Mouse (Mus musculus): ENCODE data around the gene Adam33. TPM values are rescaled to one million over a fixed set of nuclear protein-coding genes. Genes with fewer than 3 reads are reported as not detected.

Adam33 gene
- polyA plus RNA-seq, 1 experiment from 2014 or later, result 1.9 TPM

GRCm38 (mm10) chr2:131054646-131055264 lies 8.9 kb downstream of the Adam33 start:
- Histone ChIP-seq H3K9ac (ENCODE audit: low read length) (no peak overlapping the region), H3K27ac (ENCODE audit: low read depth) (no peak overlapping the region), H3K27me3 (replicated peaks; ENCODE audit: control insufficient read depth, insufficient read depth, low read length) (peaks cover 52% of the 10 kb centered on the region), H3K36me3 (ENCODE audit: control insufficient read depth, insufficient read depth, low read length) (no peaks in the 10 kb centered on the region), H3K4me3 (ENCODE audit: low read depth, low read length) (peak overlapping the region; percentile 30), H3K4me1 (replicated peaks; ENCODE audit: control insufficient read depth, insufficient read depth, low read length) (peaks cover 24% of the 10 kb centered on the region), H3K4me2 (ENCODE audit: low read length) (peak overlapping the region; percentile 54), H3K9me3 (ENCODE audit: control insufficient read depth, low read length) (no peaks in the 10 kb centered on the region)
- DNase-seq (ENCODE audit: low spot score) (no peak), ATAC-seq (replicated peaks; ENCODE audit: low FRiP score, low TSS enrichment, low read depth) (no peak)
- WGBS, result 3% methylated on average over 21 of the region's 21 CpGs

- ATAC-seq (replicated peaks; ENCODE audit: low FRiP score, low TSS enrichment, low read depth) (no peak), DNase-seq (ENCODE audit: low spot score) (no peak)
- peak overlapping the region; percentile 30 for H3K4me3 ChIP-seq (ENCODE audit: low read depth, low read length)
- no peaks in the 10 kb centered on the region for H3K9me3 ChIP-seq (ENCODE audit: control insufficient read depth, low read length)
- peak overlapping the region; percentile 54 for H3K4me2 ChIP-seq (ENCODE audit: low read length)
- H3K9ac ChIP-seq (ENCODE audit: low read length), result 0 out of 2 replicates have a peak overlapping the region, but pooled peaks have one; percentile 18
- peaks cover 19% of the 10 kb centered on the region for H3K4me1 ChIP-seq (replicated peaks; ENCODE audit: control insufficient read depth, insufficient read depth, low read length)
- H3K27me3 ChIP-seq (replicated peaks; ENCODE audit: control insufficient read depth, insufficient read depth, low read length), result peaks cover 52% of the 10 kb centered on the region
- no peaks in the 10 kb centered on the region for H3K36me3 ChIP-seq (ENCODE audit: control insufficient read depth, insufficient read depth, low read length)
- H3K27ac ChIP-seq (ENCODE audit: low read depth), result no peak overlapping the region
- 2% methylated on average over 45 of the region's 45 CpGs for WGBS
These were observed 9.6 kb downstream of the Adam33 start for GRCm38 (mm10) chr2:131053851-131054645.

- no peaks in the 10 kb centered on the region for H3K9me3 ChIP-seq (ENCODE audit: control insufficient read depth, low read length)
- H3K27ac ChIP-seq (ENCODE audit: low read depth), result no peak overlapping the region
- no peak for DNase-seq (ENCODE audit: low spot score)
- no peak overlapping the region for H3K9ac ChIP-seq (ENCODE audit: low read length)
- peaks cover 19% of the 10 kb centered on the region for H3K4me1 ChIP-seq (replicated peaks; ENCODE audit: control insufficient read depth, insufficient read depth, low read length)
- H3K27me3 ChIP-seq (replicated peaks; ENCODE audit: control insufficient read depth, insufficient read depth, low read length), result peaks cover 52% of the 10 kb centered on the region
- H3K4me3 ChIP-seq (ENCODE audit: low read depth, low read length), result no peak overlapping the region
- no peaks in the 10 kb centered on the region for H3K36me3 ChIP-seq (ENCODE audit: control insufficient read depth, insufficient read depth, low read length)
- H3K4me2 ChIP-seq (ENCODE audit: low read length), result no peak overlapping the region
- no peak for ATAC-seq (replicated peaks; ENCODE audit: low FRiP score, low TSS enrichment, low read depth)
- WGBS, result 72% methylated on average over 6 of the region's 6 CpGs
These were observed 10.7 kb downstream of the Adam33 start for GRCm38 (mm10) chr2:131052862-131053418.

- DNase-seq (ENCODE audit: low spot score) (no peak), ATAC-seq (replicated peaks; ENCODE audit: low FRiP score, low TSS enrichment, low read depth) (no peak)
- peaks cover 19% of the 10 kb centered on the region for H3K4me1 ChIP-seq (replicated peaks; ENCODE audit: control insufficient read depth, insufficient read depth, low read length)
- no peaks in the 10 kb centered on the region for H3K9me3 ChIP-seq (ENCODE audit: control insufficient read depth, low read length)
- no peaks in the 10 kb centered on the region for H3K36me3 ChIP-seq (ENCODE audit: control insufficient read depth, insufficient read depth, low read length)
- H3K4me2 ChIP-seq (ENCODE audit: low read length), result no peak overlapping the region
- no peak overlapping the region for H3K27ac ChIP-seq (ENCODE audit: low read depth)
- H3K4me3 ChIP-seq (ENCODE audit: low read depth, low read length), result no peak overlapping the region
- H3K27me3 ChIP-seq (replicated peaks; ENCODE audit: control insufficient read depth, insufficient read depth, low read length), result peaks cover 52% of the 10 kb centered on the region
- WGBS, result 73% methylated on average over 5 of the region's 5 CpGs
- H3K9ac ChIP-seq (ENCODE audit: low read length), result no peak overlapping the region
These were observed 11.6 kb downstream of the Adam33 start for GRCm38 (mm10) chr2:131052043-131052442.

GRCm38 (mm10) chr2:131046025-131046424 lies 17.6 kb downstream of the Adam33 start:
- Histone ChIP-seq H3K36me3 (ENCODE audit: control insufficient read depth, insufficient read depth, low read length) (no peaks in the 10 kb centered on the region), H3K9ac (ENCODE audit: low read length) (no peak overlapping the region), H3K4me2 (ENCODE audit: low read length) (no peak overlapping the region), H3K4me3 (ENCODE audit: low read depth, low read length) (no peak overlapping the region), H3K4me1 (replicated peaks; ENCODE audit: control insufficient read depth, insufficient read depth, low read length) (peaks cover 12% of the 10 kb centered on the region; the same call in 1 of the 2 replicates), H3K27me3 (replicated peaks; ENCODE audit: control insufficient read depth, insufficient read depth, low read length) (peaks cover 23% of the 10 kb centered on the region), H3K9me3 (ENCODE audit: control insufficient read depth, low read length) (no peaks in the 10 kb centered on the region), H3K27ac (ENCODE audit: low read depth) (no peak overlapping the region)
- WGBS, result 82% methylated on average over 2 of the region's 2 CpGs
- ATAC-seq (replicated peaks; ENCODE audit: low FRiP score, low TSS enrichment, low read depth), result no peak
- no peak for DNase-seq (ENCODE audit: low spot score)

- H3K27me3 ChIP-seq (replicated peaks; ENCODE audit: control insufficient read depth, insufficient read depth, low read length), result peaks cover 31% of the 10 kb centered on the region
- ATAC-seq (replicated peaks; ENCODE audit: low FRiP score, low TSS enrichment, low read depth) (no peak), DNase-seq (ENCODE audit: low spot score) (no peak)
- H3K4me3 ChIP-seq (ENCODE audit: low read depth, low read length), result no peak overlapping the region
- H3K36me3 ChIP-seq (ENCODE audit: control insufficient read depth, insufficient read depth, low read length), result no peaks in the 10 kb centered on the region
- peaks cover 16% of the 10 kb centered on the region; the same call in 1 of the 2 replicates for H3K4me1 ChIP-seq (replicated peaks; ENCODE audit: control insufficient read depth, insufficient read depth, low read length)
- 51% methylated on average over 9 of the region's 9 CpGs for WGBS
- H3K27ac ChIP-seq (ENCODE audit: low read depth), result no peak overlapping the region
- no peaks in the 10 kb centered on the region for H3K9me3 ChIP-seq (ENCODE audit: control insufficient read depth, low read length)
- H3K4me2 ChIP-seq (ENCODE audit: low read length), result no peak overlapping the region
- no peak overlapping the region for H3K9ac ChIP-seq (ENCODE audit: low read length)
These were observed 18.5 kb downstream of the Adam33 start for GRCm38 (mm10) chr2:131044989-131045720.

- DNase-seq (ENCODE audit: low spot score) (no peak), ATAC-seq (replicated peaks; ENCODE audit: low FRiP score, low TSS enrichment, low read depth) (no peak)
- H3K36me3 ChIP-seq (ENCODE audit: control insufficient read depth, insufficient read depth, low read length), result no peaks in the 10 kb centered on the region
- no peaks in the 10 kb centered on the region for H3K9me3 ChIP-seq (ENCODE audit: control insufficient read depth, low read length)
- no peak overlapping the region for H3K9ac ChIP-seq (ENCODE audit: low read length)
- H3K4me2 ChIP-seq (ENCODE audit: low read length), result peak overlapping the region; percentile 20; the same call in 1 of the 2 replicates
- no peak overlapping the region for H3K4me3 ChIP-seq (ENCODE audit: low read depth, low read length)
- H3K4me1 ChIP-seq (replicated peaks; ENCODE audit: control insufficient read depth, insufficient read depth, low read length), result peaks cover 16% of the 10 kb centered on the region; the same call in 1 of the 2 replicates
- no peak overlapping the region for H3K27ac ChIP-seq (ENCODE audit: low read depth)
- peaks cover 39% of the 10 kb centered on the region for H3K27me3 ChIP-seq (replicated peaks; ENCODE audit: control insufficient read depth, insufficient read depth, low read length)
- 4% methylated on average over 7 of the region's 7 CpGs for WGBS
These were observed 19.2 kb downstream of the Adam33 start for GRCm38 (mm10) chr2:131044354-131044852.

- 69% methylated on average over 2 of the region's 2 CpGs for WGBS
- H3K4me3 ChIP-seq (ENCODE audit: low read depth, low read length), result no peak within 1 kb of the TSS
- DNase-seq (ENCODE audit: low spot score) (peak; percentile 44), ATAC-seq (replicated peaks; ENCODE audit: low FRiP score, low TSS enrichment, low read depth) (no peak)
- H3K4me2 ChIP-seq (ENCODE audit: low read length), result peak within 1 kb of the TSS; percentile 97; the same call in 1 of the 2 replicates
- H3K27me3 ChIP-seq (replicated peaks; ENCODE audit: control insufficient read depth, insufficient read depth, low read length), result peaks cover 46% of the 10 kb centered on the region
- no peak within 1 kb of the TSS for H3K27ac ChIP-seq (ENCODE audit: low read depth)
- no peaks in the 10 kb centered on the region for H3K9me3 ChIP-seq (ENCODE audit: control insufficient read depth, low read length)
- no peaks in the 10 kb centered on the region for H3K36me3 ChIP-seq (ENCODE audit: control insufficient read depth, insufficient read depth, low read length)
- no peak within 1 kb of the TSS for H3K9ac ChIP-seq (ENCODE audit: low read length)
- peaks cover 16% of the 10 kb centered on the region; the same call in 1 of the 2 replicates for H3K4me1 ChIP-seq (replicated peaks; ENCODE audit: control insufficient read depth, insufficient read depth, low read length)
These were observed 20.6 kb downstream of the Adam33 start, which contains the start of gene Gfra4 for GRCm38 (mm10) chr2:131042988-131043387. TSS of gene Gfra4 (minus strand) at chr2:131043088.

Measured in intestine, embryonic 14.5 days (tissue).